ENCODE assay signal across 15 mouse cellular contexts in genomic region chr5:110498071-110498470, GRCm38 (mm10). TPM values are rescaled to one million over a fixed set of nuclear protein-coding genes. Genes with fewer than 3 reads are reported as not detected.
"Had no signal": no experiment of that assay in that cellular context is flagged by ENCODE, and none has a peak within 500 bp of the region (broad histone marks: within the 10 kb centered on the region; RNA-seq: fewer than 3 reads in every experiment).

No protein-coding gene starts in this region.

- H3K4me2 ChIP-seq: kidney, embryonic 15.5 days; liver, embryonic 11.5 days; liver, embryonic 15.5 days; midbrain, embryonic 11.5 days; stomach, embryonic 15.5 days had no signal

- H3K4me1 ChIP-seq: liver, embryonic 15.5 days; stomach, embryonic 15.5 days had no signal

- H3K9ac ChIP-seq: kidney, embryonic 15.5 days; liver, embryonic 15.5 days; stomach, embryonic 15.5 days had no signal

- H3K27me3 ChIP-seq: liver, embryonic 15.5 days; stomach, embryonic 15.5 days had no signal

- H3K4me3 ChIP-seq: kidney, embryonic 15.5 days; left cerebral cortex, adult 2 months; limb, embryonic 10.5 days; liver, embryonic 15.5 days; stomach, embryonic 15.5 days had no signal

- DNase-seq: kidney, adult 2 months; lung, adult 2 months; lung, postnatal 36 days; right cerebral cortex, postnatal 4 days; thymus, adult 2 months; thymus, postnatal 25 days had no signal

- ATAC-seq: lung, postnatal 0 days; midbrain, embryonic 16.5 days had no signal

- H3K27ac ChIP-seq: kidney, embryonic 15.5 days; left cerebral cortex, adult 2 months; limb, embryonic 10.5 days; liver, embryonic 15.5 days; stomach, embryonic 15.5 days had no signal

- H3K36me3 ChIP-seq: kidney, embryonic 15.5 days; limb, embryonic 10.5 days; liver, embryonic 15.5 days; stomach, embryonic 15.5 days had no signal

- H3K9me3 ChIP-seq: kidney, embryonic 15.5 days; limb, embryonic 10.5 days; liver, embryonic 15.5 days; stomach, embryonic 15.5 days had no signal

RNA-seq across cellular contexts. Expression of gene Galnt9, which starts 46.1 kb away (rescaled TPM):
- polyA plus RNA-seq: limb, embryonic 10.5 days had no signal
